Mouse (Mus musculus) liver, embryonic 11.5 days (tissue): Measurements from ENCODE around the gene Creb3. TPM values are rescaled to one million over a fixed set of nuclear protein-coding genes. Genes with fewer than 3 reads are reported as not detected.

Experiments used
- ATAC-seq: fragments of 200-750 bp; cut with Nextera tagmentation; replicated peaks from 2 replicates; pipeline ENCODE4 v1.8.0; 2017; ENCODE audit warnings: moderate number of reproducible peaks, mild to moderate bottlenecking, moderate TSS enrichment, moderate library complexity; ENCODE audit not compliant: low FRiP score
- DNase-seq: peaks from one replicate; pipeline ENCODE4 v3.0.0-alpha.2; 2017; ENCODE audit warnings: low spot score
- H3K27ac ChIP-seq: fragments of 300-500 bp; sonication (generic); 2 replicates; pipeline ENCODE4 v1.5.1; 2014; ENCODE audit warnings: mild to moderate bottlenecking, low read depth, low read length, control low read depth
- H3K27me3 ChIP-seq: fragments of 300-500 bp; sonication (generic); replicated peaks from 2 replicates; pipeline ENCODE4 v1.6.1; 2014; ENCODE audit warnings: low read length, mixed read lengths; ENCODE audit not compliant: control insufficient read depth, insufficient read depth
- H3K36me3 ChIP-seq: fragments of 300-500 bp; sonication (generic); 2 replicates; pipeline ENCODE4 v1.6.1; 2014; ENCODE audit warnings: mild to moderate bottlenecking, low read length, moderate library complexity, mixed read lengths; ENCODE audit not compliant: control insufficient read depth, insufficient read depth
- H3K4me1 ChIP-seq: fragments of 300-500 bp; sonication (generic); replicated peaks from 2 replicates; pipeline ENCODE4 v1.6.1; 2014; ENCODE audit warnings: low read length, mixed read lengths; ENCODE audit not compliant: control insufficient read depth, insufficient read depth
- H3K4me2 ChIP-seq: fragments of 300-500 bp; sonication (generic); 2 replicates; pipeline ENCODE4 v1.6.1; 2014; ENCODE audit warnings: mild to moderate bottlenecking, control low read depth, moderate library complexity
- H3K4me3 ChIP-seq: fragments of 300-500 bp; sonication (generic); 2 replicates; pipeline ENCODE4 v1.5.1; 2014; ENCODE audit warnings: low read depth, low read length, control low read depth
- H3K9ac ChIP-seq: fragments of 300-500 bp; sonication (generic); 2 replicates; pipeline ENCODE4 v1.6.1; 2014; ENCODE audit warnings: low read depth, low read length, control low read depth
- H3K9me3 ChIP-seq: fragments of 300-500 bp; sonication (generic); 2 replicates; pipeline ENCODE4 v1.6.1; 2016; ENCODE audit warnings: low read length, inconsistent platforms, mixed read lengths; ENCODE audit not compliant: control insufficient read depth
- WGBS: fragments of 180-500 bp; shearing (Covaris S2); extraction: QIAGEN DNeasy Blood & Tissue Kit; methylation state at CpG from one replicate; pipeline ENCODE4 v1.1.7; 2014; 5-methylcytosine and 5-hydroxymethylcytosine counted together
- polyA plus RNA-seq: library from polyadenylated mRNA; unstranded; fragments of >200 nt; fragmentation: Nextera tagmentation; extraction: Ambion mirVana; gene quantifications from 2 replicates; pipeline ENCODE4 v1.2.1, GENCODE M21; 2014

Creb3 gene
- polyA plus RNA-seq, 1 experiment from 2014 or later, result 31.3 TPM

GRCm38 (mm10) chr4:43528487-43528886 lies 33.6 kb upstream of the Creb3 start:
- DNase-seq, result no peak
- ATAC-seq, result no peak
- 76% methylated on average over 9 of the region's 9 CpGs for WGBS

GRCm38 (mm10) chr4:43530081-43530501 lies 32.0 kb upstream of the Creb3 start:
- Histone ChIP-seq H3K9ac (no peak overlapping the region), H3K27me3 (peaks cover 5% of the 10 kb centered on the region), H3K4me1 (peaks cover 5% of the 10 kb centered on the region), H3K36me3 (peaks cover 37% of the 10 kb centered on the region), H3K4me3 (no peak overlapping the region), H3K27ac (peak overlapping the region; percentile 13; the same call in 1 of the 2 replicates), H3K9me3 (no peaks in the 10 kb centered on the region), H3K4me2 (no peak overlapping the region)
- ATAC-seq (no peak), DNase-seq (no peak)
- 51% methylated on average over 8 of the region's 8 CpGs for WGBS

More at GRCm38 (mm10) chr4:43528487-43528886, 33.6 kb upstream of the Creb3 start:
- H3K27me3 ChIP-seq, result peaks cover 21% of the 10 kb centered on the region
- H3K4me3 ChIP-seq, result no peak overlapping the region
- peaks cover 10% of the 10 kb centered on the region for H3K4me1 ChIP-seq
- H3K36me3 ChIP-seq, result peaks cover 23% of the 10 kb centered on the region
- no peak overlapping the region for H3K9ac ChIP-seq
- H3K27ac ChIP-seq, result no peak overlapping the region
- H3K4me2 ChIP-seq, result no peak overlapping the region
- H3K9me3 ChIP-seq, result no peaks in the 10 kb centered on the region

GRCm38 (mm10) chr4:43530581-43530980 lies 31.6 kb upstream of the Creb3 start:
- H3K4me2 ChIP-seq, result no peak overlapping the region
- DNase-seq, result peak; percentile 61
- H3K27me3 ChIP-seq, result no peaks in the 10 kb centered on the region; the same call in 1 of the 2 replicates
- H3K9me3 ChIP-seq, result no peaks in the 10 kb centered on the region
- no peak overlapping the region for H3K9ac ChIP-seq
- 24% methylated on average over 7 of the region's 7 CpGs for WGBS
- no peak overlapping the region for H3K4me3 ChIP-seq
- peaks cover 41% of the 10 kb centered on the region for H3K36me3 ChIP-seq
- peaks cover 5% of the 10 kb centered on the region for H3K4me1 ChIP-seq
- no peak overlapping the region for H3K27ac ChIP-seq
- no peak; the same call in 1 of the 2 replicates for ATAC-seq

GRCm38 (mm10) chr4:43533270-43533669 lies 28.9 kb upstream of the Creb3 start:
- WGBS, result 87% methylated on average over 9 of the region's 9 CpGs
- Histone ChIP-seq H3K9me3 (no peaks in the 10 kb centered on the region), H3K27me3 (no peaks in the 10 kb centered on the region), H3K4me1 (peaks cover 5% of the 10 kb centered on the region), H3K36me3 (peaks cover 65% of the 10 kb centered on the region), H3K9ac (no peak overlapping the region), H3K4me2 (no peak overlapping the region), H3K27ac (no peak overlapping the region), H3K4me3 (no peak overlapping the region)
- DNase-seq, result no peak
- ATAC-seq, result no peak

GRCm38 (mm10) chr4:43535628-43536027 lies 26.5 kb upstream of the Creb3 start:
- 92% methylated on average over 8 of the region's 8 CpGs for WGBS
- H3K9ac ChIP-seq, result no peak overlapping the region
- peaks cover 88% of the 10 kb centered on the region for H3K36me3 ChIP-seq
- H3K4me1 ChIP-seq, result no peaks in the 10 kb centered on the region
- no peak overlapping the region for H3K27ac ChIP-seq
- no peak for DNase-seq
- H3K27me3 ChIP-seq, result no peaks in the 10 kb centered on the region
- H3K4me2 ChIP-seq, result no peak overlapping the region
- H3K4me3 ChIP-seq, result no peak overlapping the region
- ATAC-seq, result no peak
- H3K9me3 ChIP-seq, result no peaks in the 10 kb centered on the region

GRCm38 (mm10) chr4:43536031-43536430 lies 26.1 kb upstream of the Creb3 start:
- Histone ChIP-seq H3K9ac (no peak overlapping the region), H3K4me1 (no peaks in the 10 kb centered on the region), H3K9me3 (no peaks in the 10 kb centered on the region), H3K36me3 (peaks cover 92% of the 10 kb centered on the region), H3K4me3 (no peak overlapping the region), H3K27me3 (no peaks in the 10 kb centered on the region), H3K27ac (no peak overlapping the region), H3K4me2 (no peak overlapping the region)
- 93% methylated on average over 9 of the region's 9 CpGs for WGBS
- no peak for ATAC-seq
- no peak for DNase-seq

GRCm38 (mm10) chr4:43542044-43542443 lies 20.1 kb upstream of the Creb3 start:
- Histone ChIP-seq H3K4me3 (no peak overlapping the region), H3K9me3 (no peaks in the 10 kb centered on the region), H3K36me3 (peaks cover 88% of the 10 kb centered on the region), H3K27me3 (no peaks in the 10 kb centered on the region), H3K4me1 (no peaks in the 10 kb centered on the region), H3K9ac (no peak overlapping the region), H3K27ac (no peak overlapping the region), H3K4me2 (no peak overlapping the region)
- DNase-seq, result no peak
- WGBS, result 88% methylated on average over 3 of the region's 3 CpGs
- no peak for ATAC-seq

- WGBS, result 94% methylated on average over 12 of the region's 12 CpGs
Measured at GRCm38 (mm10) chr4:43546375-43547047, 15.6 kb upstream of the Creb3 start.

GRCm38 (mm10) chr4:43547160-43547559 lies 15.0 kb upstream of the Creb3 start:
- Histone ChIP-seq H3K4me3 (no peak overlapping the region), H3K36me3 (peaks cover 91% of the 10 kb centered on the region), H3K9ac (no peak overlapping the region), H3K27ac (no peak overlapping the region), H3K4me2 (no peak overlapping the region), H3K9me3 (no peaks in the 10 kb centered on the region; the same call in 1 of the 2 replicates), H3K27me3 (no peaks in the 10 kb centered on the region), H3K4me1 (no peaks in the 10 kb centered on the region)
- WGBS, result 90% methylated on average over 8 of the region's 8 CpGs
- DNase-seq (no peak), ATAC-seq (no peak)

More at GRCm38 (mm10) chr4:43546375-43547047, 15.6 kb upstream of the Creb3 start:
- Histone ChIP-seq H3K36me3 (peaks cover 88% of the 10 kb centered on the region), H3K4me3 (no peak overlapping the region), H3K9ac (no peak overlapping the region), H3K27me3 (no peaks in the 10 kb centered on the region), H3K27ac (no peak overlapping the region), H3K4me2 (no peak overlapping the region), H3K9me3 (no peaks in the 10 kb centered on the region), H3K4me1 (no peaks in the 10 kb centered on the region)
- no peak for DNase-seq
- no peak for ATAC-seq
